ENCODE assay signal across 23 mouse cellular contexts in genomic region chr5:140171710-140172109, GRCm38 (mm10).
DNase-seq lines count a peak whose midpoint lies in the region; ATAC-seq and TF ChIP-seq lines count a peak whose summit lies in the region.
"Had no signal": no experiment of that assay in that cellular context is flagged by ENCODE, and none has a peak within 500 bp of the region (broad histone marks: within the 10 kb centered on the region; RNA-seq: fewer than 3 reads in every experiment).

No protein-coding gene starts in this region.

- no peaks in the 10 kb centered on the region for H3K36me3 ChIP-seq in liver, adult 2 months (ENCODE audit: control insufficient read depth, insufficient read depth, low read length)
- H3K36me3 ChIP-seq in liver, embryonic 12.5 days = no peaks in the 10 kb centered on the region
- H3K36me3 ChIP-seq in liver, postnatal 0 days (replicated peaks; ENCODE audit: insufficient read depth, low read length) = no peaks in the 10 kb centered on the region
- no peaks in the 10 kb centered on the region for H3K36me3 ChIP-seq in midbrain, embryonic 11.5 days (ENCODE audit: control insufficient read depth, insufficient read depth, low read length)
- H3K36me3 ChIP-seq in midbrain, embryonic 14.5 days (ENCODE audit: control insufficient read depth, insufficient read depth, low read length) = no peaks in the 10 kb centered on the region

- no peaks in the 10 kb centered on the region for H3K27me3 ChIP-seq in liver, adult 2 months (ENCODE audit: control insufficient read depth, insufficient read depth, low read length)
- H3K27me3 ChIP-seq in liver, embryonic 12.5 days (replicated peaks) = no peaks in the 10 kb centered on the region
- H3K27me3 ChIP-seq in liver, postnatal 0 days (ENCODE audit: insufficient read depth, low read length) = no peaks in the 10 kb centered on the region
- H3K27me3 ChIP-seq in midbrain, embryonic 11.5 days (ENCODE audit: control insufficient read depth, insufficient read depth, low read length) = no peaks in the 10 kb centered on the region
- H3K27me3 ChIP-seq in midbrain, embryonic 14.5 days (ENCODE audit: control insufficient read depth, insufficient read depth, low read length) = no peaks in the 10 kb centered on the region
- H3K27me3 ChIP-seq: CH12.LX, Patski had no signal

- DNase-seq in liver, adult 2 months (ENCODE audit: extremely low read depth, low read depth, low spot score) = peak; percentile 71
- DNase-seq in liver, postnatal 0 days = no peak
- DNase-seq in liver (no peak), adipocyte (ENCODE audit: low spot score) (peak; percentile 52)
- DNase-seq in midbrain, embryonic 11.5 days (ENCODE audit: low spot score, missing footprints) = peak; percentile 57
- DNase-seq in midbrain, embryonic 14.5 days = no peak
- no peak for DNase-seq in kidney, adult 11 months
- DNase-seq: adrenal gland, adult 2 months; adrenal gland, adult 8-10 months; adrenal gland, postnatal 10 days; adrenal gland, postnatal 14 days; adrenal gland, postnatal 25 days; adrenal gland, postnatal 36 days; B cell, adult 2 months; cerebellum, adult 11 months; cerebellum, adult 11-12 months; cerebellum, adult 18-20 months had no signal

- peaks cover 16% of the 10 kb centered on the region for H3K4me1 ChIP-seq in liver, adult 2 months (ENCODE audit: control insufficient read depth, insufficient read depth, low read length)
- no peaks in the 10 kb centered on the region for H3K4me1 ChIP-seq in liver, embryonic 12.5 days
- peaks cover 18% of the 10 kb centered on the region for H3K4me1 ChIP-seq in liver, postnatal 0 days (ENCODE audit: insufficient read depth)
- peaks cover 15% of the 10 kb centered on the region for H3K4me1 ChIP-seq in midbrain, embryonic 11.5 days (ENCODE audit: control insufficient read depth, insufficient read depth, low read length)
- H3K4me1 ChIP-seq in midbrain, embryonic 14.5 days (ENCODE audit: control insufficient read depth, insufficient read depth, low read length) = peaks cover 23% of the 10 kb centered on the region

- no peak for TF ChIP-seq POLR2A in liver, adult 2 months (IDR thresholded peaks at IDR 0.05; ENCODE audit: extremely low read depth, insufficient read depth, low read length)

- peak; percentile 68; the same call in 1 of the 2 replicates for TF ChIP-seq EP300 in liver, postnatal 0 days (IDR thresholded peaks at IDR 0.05; ENCODE audit: low read depth)

- ATAC-seq in liver, embryonic 12.5 days = no peak
- peak; percentile 83 for ATAC-seq in liver, postnatal 0 days
- ATAC-seq in midbrain, embryonic 11.5 days (ENCODE audit: low FRiP score) = no peak
- no peak for ATAC-seq in midbrain, embryonic 14.5 days (ENCODE audit: low FRiP score, low TSS enrichment)
- ATAC-seq: activated CD4-positive, CD25-positive, alpha-beta regulatory T cell, adult 4 months; CD4-positive, CD25-positive, alpha-beta regulatory T cell, adult 4 months; Patski had no signal

- H3K4me3 ChIP-seq in liver, adult 2 months (ENCODE audit: insufficient read depth, low read depth, low read length) = no peak overlapping the region
- H3K4me3 ChIP-seq in liver, embryonic 12.5 days = no peak overlapping the region
- no peak overlapping the region for H3K4me3 ChIP-seq in liver, postnatal 0 days (ENCODE audit: low read depth, low read length)
- no peak overlapping the region for H3K4me3 ChIP-seq in midbrain, embryonic 11.5 days (ENCODE audit: low read depth, low read length)
- H3K4me3 ChIP-seq in midbrain, embryonic 14.5 days (replicated peaks; ENCODE audit: low read depth, low read length) = no peak overlapping the region

- TF ChIP-seq CTCF in liver, adult 2 months (IDR thresholded peaks at IDR 0.05; ENCODE audit: low read depth, low read length) = no peak
- no peak for TF ChIP-seq CTCF in liver, postnatal 0 days (IDR thresholded peaks at IDR 0.05; ENCODE audit: low read depth)

- no peaks in the 10 kb centered on the region for H3K9me3 ChIP-seq in liver, embryonic 12.5 days (replicated peaks)
- no peaks in the 10 kb centered on the region for H3K9me3 ChIP-seq in liver, postnatal 0 days (ENCODE audit: low read length)
- H3K9me3 ChIP-seq in midbrain, embryonic 11.5 days (ENCODE audit: control insufficient read depth, low read length) = no peaks in the 10 kb centered on the region
- H3K9me3 ChIP-seq in midbrain, embryonic 14.5 days (ENCODE audit: control insufficient read depth, low read length) = no peaks in the 10 kb centered on the region
- H3K9me3 ChIP-seq: G1E had no signal

- peak overlapping the region; percentile 34; the same call in 1 of the 2 replicates for H3K27ac ChIP-seq in liver, adult 2 months (replicated peaks; ENCODE audit: insufficient read depth, low read depth, low read length)
- H3K27ac ChIP-seq in liver, embryonic 12.5 days = no peak overlapping the region
- peak overlapping the region; percentile 66 for H3K27ac ChIP-seq in liver, postnatal 0 days (ENCODE audit: low read depth)
- H3K27ac ChIP-seq in midbrain, embryonic 11.5 days (ENCODE audit: low read depth, low read length) = no peak overlapping the region
- no peak overlapping the region for H3K27ac ChIP-seq in midbrain, embryonic 14.5 days (replicated peaks; ENCODE audit: low read depth, low read length)

- H3K79me2 ChIP-seq in liver, adult 2 months (ENCODE audit: control insufficient read depth, insufficient read depth, low read length) = peaks cover 15% of the 10 kb centered on the region; the same call in 1 of the 2 replicates

- no peak overlapping the region for H3K9ac ChIP-seq in liver, adult 2 months (ENCODE audit: low read depth, low read length)
- no peak overlapping the region for H3K9ac ChIP-seq in liver, embryonic 12.5 days
- no peak overlapping the region for H3K9ac ChIP-seq in liver, postnatal 0 days (replicated peaks)
- no peak overlapping the region for H3K9ac ChIP-seq in midbrain, embryonic 11.5 days (ENCODE audit: low read length)
- H3K9ac ChIP-seq in midbrain, embryonic 14.5 days (replicated peaks; ENCODE audit: low read length) = no peak overlapping the region

- WGBS in liver, adult 2 months = 29% methylated on average over 1 of the region's 1 CpGs
- 65% methylated on average over 1 of the region's 1 CpGs for WGBS in liver, embryonic 12.5 days (ENCODE audit: insufficient replicate concordance)
- WGBS in liver, postnatal 0 days (ENCODE audit: insufficient replicate concordance) = 82% methylated on average over 1 of the region's 1 CpGs
- 60% methylated on average over 1 of the region's 1 CpGs for WGBS in midbrain, embryonic 11.5 days
- WGBS in midbrain, embryonic 14.5 days = 26% methylated on average over 1 of the region's 1 CpGs

- no peak overlapping the region for H3K4me2 ChIP-seq in liver, embryonic 12.5 days
- no peak overlapping the region for H3K4me2 ChIP-seq in liver, postnatal 0 days (ENCODE audit: low read depth, low read length)
- H3K4me2 ChIP-seq in midbrain, embryonic 11.5 days = no peak overlapping the region
- H3K4me2 ChIP-seq in midbrain, embryonic 14.5 days (ENCODE audit: low read length) = no peak overlapping the region

Comparison
In these comparisons a context has a peak if more than half of its experiments do, and no peak if none do; other contexts are left out.
1. DNase-seq: peak in liver, adult 2 months (single experiment), midbrain, embryonic 11.5 days (single experiment) and adipocyte (single experiment); none in liver, postnatal 0 days (single experiment), liver (single experiment), midbrain, embryonic 14.5 days (single experiment) and kidney, adult 11 months (single experiment).
2. H3K27ac ChIP-seq: peak in liver, adult 2 months (single experiment) and liver, postnatal 0 days (single experiment); none in liver, embryonic 12.5 days (single experiment), midbrain, embryonic 11.5 days (single experiment) and midbrain, embryonic 14.5 days (single experiment).